Mouse (Mus musculus) frontal cortex, postnatal 14 days (tissue): ENCODE measurements around the gene Tm9sf4.

Experiments used
- DNase-seq, 2 experiments: peaks; one replicate each; pipeline ENCODE4 v3.0.0; 2022; ENCODE audit warnings: low spot score in 2 of 2

The Tm9sf4 gene

DNA sequence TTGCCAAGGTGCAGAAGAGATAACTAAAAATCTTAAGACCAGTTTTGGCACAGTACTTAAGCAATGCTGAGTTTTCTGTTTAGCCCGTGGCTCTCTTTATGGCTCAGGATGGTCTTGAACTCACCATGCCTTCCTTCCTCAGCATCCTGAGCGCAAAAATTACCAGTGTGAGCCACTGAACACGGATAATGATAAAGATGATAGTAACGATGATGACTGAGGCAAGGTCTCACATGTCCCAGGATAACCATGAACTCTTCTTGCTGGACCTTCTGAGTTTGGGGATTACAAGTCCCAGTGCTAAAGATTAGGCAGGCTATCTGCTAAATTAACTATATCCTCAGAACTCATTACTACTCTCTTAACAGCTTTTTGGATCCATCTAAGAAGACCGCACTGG, 970 bp upstream of the Tm9sf4 start:
- no peak for DNase-seq

DNA sequence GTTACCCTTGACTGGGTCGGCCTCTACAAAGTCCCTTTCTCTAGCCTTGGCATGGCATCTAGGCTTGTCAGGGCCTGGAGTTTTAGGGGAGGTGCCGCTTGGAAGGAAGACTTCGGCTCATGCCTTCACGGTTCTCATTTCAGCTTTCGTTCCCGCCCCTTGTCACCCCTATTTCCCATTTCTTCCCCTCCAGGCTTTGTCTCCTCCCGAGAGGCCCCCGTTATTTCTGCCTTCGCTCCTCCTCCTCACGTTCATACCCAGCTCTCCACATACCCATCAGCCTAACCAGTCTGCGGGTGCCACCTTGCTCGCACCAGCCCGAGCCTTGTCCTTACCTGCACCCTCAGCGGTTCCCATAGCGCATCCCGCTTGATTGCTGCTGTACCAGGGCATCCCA, 579 bp downstream of the Tm9sf4 start:
- DNase-seq = peak in 1 of 2 experiments; percentile 22

DNA sequence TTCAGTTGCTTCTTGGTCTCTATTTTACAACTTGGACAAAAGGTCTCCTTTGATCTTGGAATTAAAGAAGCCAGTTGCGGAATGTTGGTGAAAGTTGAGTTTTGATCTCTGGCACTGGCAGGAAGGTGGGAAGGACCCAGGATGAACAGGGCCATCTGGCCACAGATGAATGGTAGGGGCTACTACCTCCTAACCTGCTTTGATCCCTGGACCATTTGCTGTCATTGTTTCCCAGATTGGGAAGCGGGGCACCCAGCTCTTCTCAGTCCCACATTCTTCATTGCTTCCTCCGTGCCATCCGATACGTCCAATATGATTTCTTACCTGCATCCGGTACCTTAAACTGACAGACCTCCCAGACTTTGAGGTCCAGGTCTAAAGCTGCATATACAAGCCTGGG, 6.0 kb downstream of the Tm9sf4 start:
- no peak for DNase-seq

DNA sequence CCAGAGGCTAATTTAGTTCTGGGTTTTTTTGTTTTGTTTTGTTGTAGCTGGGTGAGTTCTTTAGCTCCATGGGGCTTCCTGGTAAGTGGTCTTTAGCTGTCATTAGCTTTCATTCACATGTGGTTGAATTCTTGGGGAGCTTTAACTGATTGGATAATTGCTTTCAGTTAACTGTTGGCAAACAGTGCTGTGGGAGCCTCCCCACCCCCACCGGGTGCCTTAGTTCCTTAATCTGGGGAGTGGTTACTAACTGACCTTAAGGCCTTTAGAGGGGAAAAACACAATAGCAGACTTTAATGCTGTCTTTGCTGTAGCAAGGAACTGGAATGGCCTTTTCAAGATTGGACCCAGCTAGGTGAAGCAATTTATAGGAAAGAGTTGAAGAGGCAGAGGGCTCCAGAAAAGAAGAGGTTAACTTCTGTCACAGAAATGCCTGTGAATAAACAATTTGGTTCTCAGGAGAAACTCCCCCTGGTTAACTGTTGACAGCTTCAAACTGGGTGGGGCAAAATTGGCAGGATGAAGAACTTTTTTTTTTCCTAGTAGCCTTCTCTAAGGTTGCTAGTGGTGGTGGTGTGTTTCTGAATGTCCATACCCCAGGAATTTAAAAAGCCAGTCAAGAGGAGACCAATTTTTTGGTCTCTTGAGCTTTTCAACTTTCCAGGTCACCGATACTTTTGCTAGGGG, 7.2 kb downstream of the Tm9sf4 start:
- no peak for DNase-seq

DNA sequence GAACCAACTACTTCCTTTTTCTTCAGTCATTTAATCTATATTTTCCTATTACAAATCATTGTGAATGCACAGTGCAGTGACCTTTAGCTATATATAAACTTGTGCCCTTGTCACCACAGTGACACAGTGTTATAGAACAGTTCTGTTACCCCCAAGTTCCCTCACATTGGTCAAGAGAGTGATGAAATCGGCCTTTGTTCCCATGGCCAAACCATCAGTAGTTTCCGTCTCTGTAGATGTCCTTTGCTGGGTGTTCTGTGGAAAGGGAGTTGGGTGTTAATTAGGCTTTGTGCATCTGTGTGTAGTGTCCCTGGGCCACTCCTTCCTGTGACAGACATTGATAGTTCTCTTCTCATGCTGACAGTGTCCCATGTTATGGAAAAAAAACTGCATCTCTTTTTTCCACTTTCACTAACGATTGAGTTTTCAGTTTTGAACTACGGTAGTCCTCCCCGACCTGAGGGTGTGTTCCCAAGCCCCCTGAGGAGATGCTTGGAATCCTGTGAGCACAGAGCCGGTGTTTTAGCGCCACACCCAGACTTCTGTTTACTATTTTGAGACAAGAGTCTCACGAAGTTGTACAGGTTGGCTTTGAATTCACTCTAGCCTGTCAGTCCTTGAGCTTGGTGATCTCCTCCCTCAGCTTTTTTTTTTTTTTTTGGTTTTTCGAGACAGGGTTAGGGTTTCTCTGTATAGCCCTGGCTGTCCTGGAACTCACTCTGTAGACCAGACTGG, 9.6 kb downstream of the Tm9sf4 start:
- no peak for DNase-seq

DNA sequence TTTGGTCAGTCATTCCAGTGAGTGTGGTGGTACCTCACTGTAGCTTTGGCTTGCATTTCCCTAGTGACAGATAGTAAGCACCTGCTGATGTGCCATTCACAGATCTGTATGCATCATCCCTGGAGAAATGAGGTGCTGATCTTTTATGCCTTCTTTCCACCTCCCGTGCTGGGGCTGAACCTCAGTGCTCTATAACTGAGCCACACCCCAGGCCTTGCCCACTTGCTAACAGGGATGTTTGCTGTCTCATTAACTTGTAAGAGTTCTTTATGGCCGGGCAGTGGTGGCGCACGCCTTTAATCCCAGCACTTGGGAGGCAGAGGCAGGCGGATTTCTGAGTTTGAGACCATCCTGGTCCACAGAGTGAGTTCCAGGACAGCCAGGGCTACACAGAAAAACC, 10.9 kb downstream of the Tm9sf4 start:
- DNase-seq = no peak

DNA sequence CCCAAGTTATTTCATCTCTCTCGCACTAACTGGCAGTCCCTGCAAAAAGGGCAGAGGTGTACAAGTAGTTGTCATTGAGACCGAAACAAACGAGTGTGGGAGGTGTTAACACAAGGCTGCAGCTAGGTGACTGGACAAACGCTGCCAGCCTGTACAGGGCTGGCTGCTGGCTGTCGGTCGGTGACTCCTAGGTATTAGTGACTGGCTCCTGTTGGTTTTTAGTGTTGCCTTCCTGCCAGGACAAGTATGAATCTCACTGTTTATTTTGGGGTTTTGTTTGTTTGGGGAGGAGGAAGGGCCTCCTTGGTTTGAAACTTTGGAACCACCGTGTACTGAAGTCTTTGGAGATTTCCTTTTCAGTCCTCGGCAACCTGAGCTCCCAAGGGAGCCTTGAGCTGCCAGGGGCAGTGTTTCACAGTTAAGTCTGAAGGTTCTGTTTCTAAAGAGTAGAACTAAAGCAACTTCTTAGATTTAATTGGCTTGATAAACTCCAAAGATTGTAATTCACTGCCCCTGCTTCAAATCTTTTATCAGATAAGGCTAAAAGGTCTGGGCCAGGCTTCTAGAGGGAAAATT, 15.0 kb downstream of the Tm9sf4 start:
- no peak for DNase-seq

DNA sequence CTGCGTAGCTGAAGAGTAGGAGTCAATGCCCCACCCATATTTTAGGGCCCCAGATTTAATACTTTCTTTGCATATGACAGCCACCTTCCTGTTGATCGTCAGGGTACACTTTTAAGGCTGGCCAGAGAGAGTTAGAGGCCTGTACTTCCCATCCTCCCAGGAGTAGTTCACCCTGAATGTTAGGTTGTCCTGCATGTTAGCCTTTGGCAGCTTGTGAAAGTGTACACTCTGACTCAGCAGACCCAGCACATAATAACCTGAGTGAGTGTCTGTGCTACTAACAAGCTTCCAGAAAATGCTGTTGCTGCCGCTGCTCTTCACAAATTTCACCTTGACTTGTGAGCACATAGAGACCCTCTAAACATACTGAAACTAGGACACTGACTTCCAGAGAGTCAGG, 16.1 kb downstream of the Tm9sf4 start:
- DNase-seq = no peak

DNA sequence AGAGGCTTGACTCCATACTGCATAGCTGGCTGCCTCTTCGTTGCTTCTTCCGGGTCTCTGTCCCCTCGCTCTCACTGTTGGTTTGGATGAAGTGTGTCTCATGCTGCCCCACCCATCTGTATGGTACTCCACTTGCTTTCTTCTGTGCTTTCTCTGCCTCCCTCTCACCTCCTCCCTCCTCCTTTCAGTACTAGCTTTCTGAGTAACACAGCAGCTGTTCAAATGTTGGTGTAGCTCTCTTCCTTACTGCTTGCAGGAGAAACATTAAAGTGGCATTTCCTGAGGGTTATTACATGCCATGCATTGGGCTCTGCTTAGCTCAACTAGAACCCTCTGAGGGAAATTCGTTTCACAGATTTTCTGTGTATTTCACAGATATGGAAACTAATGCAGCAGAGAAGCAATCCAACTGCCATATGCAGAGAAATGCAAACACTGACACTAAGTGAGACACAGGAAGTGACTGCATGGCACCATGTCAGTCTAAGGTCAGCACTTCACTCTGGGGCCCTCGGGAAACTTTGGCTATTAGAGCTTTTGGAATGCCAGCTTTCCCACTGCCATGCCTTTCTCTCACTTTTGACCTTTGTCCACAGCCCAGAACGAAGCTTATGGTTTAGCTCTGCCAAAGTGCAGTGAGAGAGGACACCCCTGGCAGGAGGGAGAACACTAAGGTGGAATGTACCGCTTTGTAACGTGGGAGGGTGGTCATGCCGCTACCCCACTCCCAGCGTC, 18.2 kb downstream of the Tm9sf4 start:
- no peak for DNase-seq

DNA sequence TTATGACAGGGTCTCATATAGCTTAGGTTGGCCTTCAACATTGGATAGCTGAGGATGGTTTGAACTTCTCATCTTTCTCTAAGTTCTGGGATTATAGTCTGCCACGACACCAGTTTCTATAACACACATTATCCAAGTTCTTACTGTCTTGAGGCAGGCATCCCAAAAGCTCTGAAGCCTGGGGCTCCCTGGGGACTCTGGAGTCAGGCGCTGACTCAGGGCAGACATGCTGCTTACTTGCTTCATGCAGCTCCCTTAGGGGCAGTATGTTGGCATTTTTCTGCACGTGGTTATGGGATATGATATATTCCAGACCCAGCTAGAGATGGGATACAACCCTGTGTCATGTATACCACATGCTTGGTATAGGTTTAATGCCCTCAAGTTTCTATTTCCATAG, 18.9 kb downstream of the Tm9sf4 start:
- DNase-seq = no peak

DNA sequence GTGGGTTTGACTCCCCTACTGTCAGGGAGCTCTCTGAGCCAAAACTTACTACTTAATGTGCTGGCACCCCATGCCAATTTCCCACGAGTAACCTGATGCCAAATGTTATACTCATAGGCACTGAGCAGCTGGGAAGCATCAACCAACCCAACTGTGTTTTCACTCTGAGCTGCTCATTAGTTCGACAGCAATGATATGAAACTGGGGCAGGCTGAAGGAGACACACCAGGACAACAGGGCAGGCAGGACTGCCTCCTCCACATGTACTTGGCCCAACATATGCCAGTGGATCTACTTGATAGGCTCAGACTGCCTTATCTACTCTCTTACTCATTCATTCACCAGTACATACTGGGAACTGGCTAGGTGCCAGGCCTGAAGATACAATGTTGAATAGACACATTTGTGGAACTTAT, 25.1 kb downstream of the Tm9sf4 start:
- peak in 1 of 2 experiments; percentile 19 for DNase-seq

DNA sequence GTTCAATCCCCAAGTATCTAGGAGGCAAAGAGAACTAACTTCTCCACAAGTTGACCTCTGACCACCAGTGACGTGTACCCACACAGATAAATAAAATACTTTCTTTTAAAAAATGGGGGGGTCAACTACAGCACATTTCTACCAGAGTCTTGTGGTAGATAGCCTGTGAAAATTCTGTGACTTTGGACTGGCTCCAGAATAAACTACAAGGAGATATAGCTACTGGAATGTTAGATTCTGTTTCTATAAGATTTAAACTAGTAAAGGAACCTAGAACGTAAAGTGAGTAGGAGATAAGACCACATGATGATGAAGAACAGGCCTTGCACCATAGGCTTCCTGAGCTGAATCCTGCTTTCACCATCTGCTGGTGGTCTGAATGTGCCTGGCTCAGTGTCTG, 26.7 kb downstream of the Tm9sf4 start:
- DNase-seq = no peak

DNA sequence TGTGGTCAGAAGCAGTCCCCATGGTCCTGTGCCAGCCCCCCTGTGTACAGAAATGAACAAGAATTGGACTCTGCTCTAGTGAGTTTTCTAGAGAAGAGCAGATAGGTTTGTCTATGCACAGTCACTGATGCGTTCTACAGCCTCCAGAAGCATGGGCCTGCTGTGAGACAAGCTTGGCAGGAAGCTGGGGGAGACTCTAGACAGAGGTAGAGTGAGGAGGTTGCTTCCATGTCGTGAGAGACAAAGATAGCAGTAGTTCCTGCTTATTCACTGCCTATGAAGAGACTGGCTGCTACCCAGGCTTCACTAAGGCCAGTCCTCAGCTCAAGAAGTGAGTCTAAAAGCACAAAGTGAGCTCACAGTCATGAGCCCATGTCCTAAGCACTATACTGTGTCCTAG, 30.1 kb downstream of the Tm9sf4 start:
- DNase-seq = no peak

DNA sequence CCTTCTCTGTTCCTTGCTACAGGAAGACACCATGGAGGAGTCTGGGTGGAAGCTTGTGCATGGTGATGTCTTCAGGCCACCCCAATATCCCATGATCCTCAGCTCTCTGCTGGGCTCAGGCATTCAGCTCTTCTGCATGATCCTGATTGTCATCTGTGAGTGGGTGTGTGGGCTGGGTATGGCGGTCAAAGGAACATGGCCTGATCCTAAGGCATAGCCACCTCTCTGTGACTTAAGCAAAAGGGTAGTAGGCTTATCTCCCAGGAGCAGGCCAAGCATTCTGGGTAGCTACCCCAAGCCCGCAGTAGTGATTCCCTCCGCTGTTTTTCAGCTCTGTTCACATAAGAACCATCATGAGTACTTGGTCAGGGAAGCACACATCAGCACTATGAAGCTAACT, 33.2 kb downstream of the Tm9sf4 start:
- DNase-seq = no peak

DNA sequence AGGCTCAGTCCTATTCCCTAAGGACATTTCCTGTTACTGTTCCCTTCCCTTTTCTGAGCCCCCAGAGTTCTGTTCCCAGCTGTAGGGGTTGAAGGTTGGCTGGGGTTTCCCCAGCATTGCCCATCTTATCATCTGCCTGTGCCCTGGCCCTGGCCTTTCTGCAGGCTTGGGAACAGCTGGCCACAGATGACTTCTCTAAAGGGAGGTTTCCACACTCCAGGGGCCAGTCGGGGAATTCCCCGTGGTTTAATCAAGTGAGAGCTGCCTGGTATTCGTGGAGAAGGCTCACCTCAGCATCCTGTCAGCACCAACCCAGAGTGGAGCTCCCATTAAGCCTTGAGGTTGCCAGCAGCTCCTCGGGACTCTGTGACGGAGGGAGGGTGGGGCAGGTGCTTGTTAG, 37.4 kb downstream of the Tm9sf4 start:
- DNase-seq = no peak

DNA sequence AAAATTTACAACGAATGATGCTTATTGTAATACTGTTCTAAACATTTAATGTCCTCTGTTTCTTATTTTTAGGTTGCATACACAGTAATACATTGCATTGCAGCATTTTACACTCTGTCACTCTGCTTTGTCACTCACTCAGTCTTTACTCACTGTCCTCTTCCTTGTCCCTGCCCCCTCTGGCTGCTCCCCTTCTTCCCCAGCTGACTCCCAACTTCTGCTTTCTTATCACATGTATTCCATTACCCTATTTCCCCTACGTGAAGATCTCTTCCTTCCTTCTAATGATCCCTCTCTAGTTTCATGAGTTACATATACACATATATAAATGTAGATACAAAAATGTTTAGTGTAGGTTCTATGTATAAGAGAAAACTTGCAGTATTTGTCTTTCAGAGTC, 38.0 kb downstream of the Tm9sf4 start:
- DNase-seq = no peak

DNA sequence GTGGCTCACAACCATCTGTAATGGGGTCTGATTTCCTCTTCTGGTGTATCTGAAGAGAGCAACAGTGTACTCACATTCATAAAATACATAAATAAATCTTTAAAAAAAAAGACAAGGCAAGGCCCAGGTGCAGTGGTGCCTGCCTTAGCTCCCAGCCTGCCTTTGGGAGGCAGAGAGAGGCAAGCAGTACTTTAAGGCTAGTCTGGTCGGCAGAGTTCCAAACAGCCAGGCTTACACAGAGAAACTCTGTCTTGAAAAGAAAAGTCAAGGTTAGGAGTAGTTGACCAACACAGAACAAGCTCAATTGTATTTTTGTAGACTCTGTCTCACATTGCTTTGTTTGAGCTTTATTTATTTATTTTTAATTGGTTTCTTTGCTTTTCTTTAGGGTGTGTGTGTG, 41.7 kb downstream of the Tm9sf4 start:
- no peak for DNase-seq

DNA sequence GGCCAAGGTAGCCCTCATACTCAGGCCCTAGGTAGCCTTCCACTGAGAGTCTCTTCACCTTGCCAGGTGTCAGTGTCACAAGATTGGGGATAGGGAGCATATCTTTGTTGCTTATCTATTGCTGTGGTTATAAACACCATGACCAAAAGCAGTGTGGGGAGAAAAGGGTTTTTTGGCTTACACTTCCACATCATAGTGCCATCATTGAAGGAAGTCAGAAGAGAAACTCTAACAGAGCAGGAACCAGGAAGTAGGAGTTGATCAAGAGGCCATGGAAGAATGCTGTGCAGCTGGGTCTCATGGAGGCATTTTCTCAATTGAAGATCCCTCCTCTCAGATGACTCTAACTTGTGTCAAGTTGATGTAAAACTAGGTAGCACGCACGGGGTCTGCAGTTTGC, 47.0 kb downstream of the Tm9sf4 start:
- no peak for DNase-seq

DNA sequence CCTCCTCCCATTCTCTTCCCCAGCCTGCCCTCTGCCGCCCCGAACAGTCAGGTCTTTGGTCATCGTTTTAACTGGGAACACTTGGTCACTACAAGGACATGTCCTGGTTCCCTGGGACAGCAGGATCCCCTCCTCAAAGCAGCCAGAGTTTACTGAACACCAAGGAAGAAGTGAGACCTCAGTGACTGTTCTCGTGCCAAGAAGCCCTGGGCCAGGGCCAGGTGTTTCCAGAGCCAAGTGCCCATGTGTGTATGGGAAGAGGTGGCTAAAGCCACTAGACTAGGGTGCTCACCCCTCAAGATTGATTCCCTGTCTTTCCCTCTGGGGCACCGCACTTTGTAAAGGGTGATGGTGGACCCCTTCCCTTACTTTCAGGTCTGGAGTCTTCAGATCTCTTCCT, 48.2 kb downstream of the Tm9sf4 start:
- DNase-seq = no peak

DNA sequence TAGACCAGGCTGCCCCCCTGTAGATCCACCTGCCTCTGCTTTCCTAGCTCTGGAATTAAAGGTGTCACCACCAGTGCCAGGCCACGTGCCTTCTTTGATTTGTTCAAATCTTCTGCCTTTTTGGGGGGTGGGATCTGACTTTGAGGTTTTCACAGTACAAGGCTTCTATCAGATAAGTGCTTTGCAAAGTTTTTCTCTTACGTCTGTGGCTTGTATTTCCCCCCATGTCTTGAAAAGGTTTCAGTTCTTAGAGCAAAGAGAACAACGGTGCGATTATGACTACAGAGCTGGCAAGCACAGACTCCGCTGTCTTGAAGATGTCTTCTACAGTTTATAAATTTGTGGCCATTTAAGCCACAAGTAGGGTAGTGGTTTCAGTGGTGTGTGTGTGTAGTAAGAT, 50.3 kb downstream of the Tm9sf4 start:
- no peak for DNase-seq

DNA sequence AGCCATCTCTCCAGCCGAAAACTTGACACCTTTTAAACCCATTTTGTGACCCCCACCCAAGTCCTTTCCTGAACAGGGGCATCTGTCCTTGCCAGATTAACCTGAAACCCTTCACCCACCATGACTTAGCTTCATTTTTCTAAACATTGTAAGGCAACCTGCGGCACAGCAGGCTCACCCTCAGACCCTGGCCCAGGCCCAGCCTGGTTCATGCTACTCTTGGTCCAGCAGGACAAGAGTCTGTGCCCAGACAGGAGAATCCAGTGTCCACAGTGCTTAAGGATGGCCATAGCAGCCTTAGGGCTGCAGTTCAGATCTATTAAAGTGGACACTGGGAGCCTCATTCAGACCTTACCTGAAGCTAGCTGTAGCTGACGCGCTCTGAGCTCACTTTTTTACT, 52.2 kb downstream of the Tm9sf4 start:
- DNase-seq = no peak

DNA sequence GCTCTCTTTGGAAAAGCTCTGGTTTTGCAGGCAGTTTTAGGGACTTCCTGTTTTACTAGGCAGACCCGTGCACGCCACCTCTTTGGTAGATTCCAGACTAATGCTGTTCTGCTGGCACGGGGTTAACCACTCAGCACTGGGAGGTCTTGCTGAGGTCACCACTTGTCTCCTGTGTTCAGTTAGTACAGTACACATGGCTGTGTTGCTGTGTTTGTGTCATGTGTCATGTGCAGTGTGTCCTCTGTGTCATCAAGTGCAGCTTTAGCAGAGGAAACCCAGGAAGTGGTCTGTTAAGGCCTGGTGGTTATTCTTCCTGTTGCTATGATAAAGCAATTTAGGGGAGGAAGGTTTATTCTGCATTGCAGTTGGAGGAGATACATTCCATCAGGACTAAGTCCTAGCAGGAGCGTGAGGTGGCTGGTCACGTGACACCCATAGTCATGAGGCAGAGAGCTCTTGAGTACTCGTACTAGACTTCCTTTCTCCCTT, 53.7 kb downstream of the Tm9sf4 start:
- no peak for DNase-seq

DNA sequence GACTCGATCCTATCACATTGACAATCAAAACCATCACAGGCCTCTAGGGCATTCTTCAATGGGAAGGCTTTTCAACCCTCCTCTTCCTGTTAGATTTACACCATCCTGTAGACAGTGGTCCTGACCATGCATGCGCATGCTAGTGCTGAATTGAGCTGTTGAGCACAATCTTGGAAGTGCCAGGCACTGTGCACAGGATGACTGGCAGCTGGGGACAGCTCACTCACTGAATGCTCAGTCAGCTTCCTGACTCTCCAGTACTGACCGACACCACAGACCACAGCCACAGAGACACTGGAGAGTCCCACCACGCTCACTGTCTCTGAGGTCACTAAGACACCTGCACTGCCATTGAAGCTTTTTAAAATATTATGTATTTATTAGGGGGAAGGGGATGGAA, 54.3 kb downstream of the Tm9sf4 start:
- DNase-seq = no peak
